Mouse (Mus musculus): ENCODE results near the gene Gas2l2.

Gas2l2 gene

GRCm38 (mm10) chr11:83429355-83429754 lies at the start of gene Gas2l2:
Gene Gas2l2 (minus strand): TSS chr11:83429455.
- no peak for DNase-seq

- peak; percentile 46 for DNase-seq
Measured at GRCm38 (mm10) chr11:83473235-83474016, 44.2 kb upstream of the Gas2l2 start.

GRCm38 (mm10) chr11:83472324-83473234 lies 43.3 kb upstream of the Gas2l2 start, which contains the start of gene Taf15:
Gene Taf15 (plus strand): TSS chr11:83473086.
- peak; percentile 99 for DNase-seq

DNA sequence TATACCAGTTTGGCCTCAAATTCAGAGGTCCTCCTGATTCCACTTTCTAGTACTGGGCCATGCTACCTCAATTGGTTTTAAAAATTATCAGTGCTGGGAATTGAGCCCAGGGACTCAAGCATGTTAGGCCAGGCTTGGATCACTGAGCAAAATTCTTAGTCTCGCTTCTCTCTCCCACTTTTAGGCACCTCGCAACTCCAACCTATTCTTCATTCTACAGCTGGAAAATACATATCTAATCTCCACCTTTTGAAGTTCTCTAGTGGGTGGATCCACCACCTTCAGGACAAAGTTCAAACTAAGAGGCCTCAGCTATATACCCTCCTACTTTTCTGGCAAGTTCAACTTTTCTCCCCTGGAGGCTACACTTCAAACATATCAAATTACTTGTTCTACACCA lies 42.5 kb upstream of the Gas2l2 start:
- DNase-seq, result no peak

DNA sequence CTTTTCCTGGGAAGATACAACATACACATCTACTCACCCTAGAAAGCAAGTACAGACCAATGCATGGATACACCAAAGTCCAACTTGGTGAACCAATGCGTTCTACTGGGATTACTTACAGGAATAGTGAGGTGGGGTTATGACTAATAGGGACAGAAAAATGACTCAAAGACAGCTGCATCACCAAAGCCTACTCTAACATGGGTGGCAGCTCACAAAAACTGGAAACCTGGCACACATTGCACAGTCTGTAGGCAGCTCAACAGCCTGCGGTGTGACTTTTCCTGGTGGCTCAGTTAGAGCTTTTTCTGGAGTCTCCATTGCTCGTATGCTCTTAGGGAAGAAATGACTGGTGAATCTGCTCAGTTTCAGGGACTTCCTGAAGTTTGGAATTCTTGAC lies 39.5 kb upstream of the Gas2l2 start:
- DNase-seq, result no peak

DNA sequence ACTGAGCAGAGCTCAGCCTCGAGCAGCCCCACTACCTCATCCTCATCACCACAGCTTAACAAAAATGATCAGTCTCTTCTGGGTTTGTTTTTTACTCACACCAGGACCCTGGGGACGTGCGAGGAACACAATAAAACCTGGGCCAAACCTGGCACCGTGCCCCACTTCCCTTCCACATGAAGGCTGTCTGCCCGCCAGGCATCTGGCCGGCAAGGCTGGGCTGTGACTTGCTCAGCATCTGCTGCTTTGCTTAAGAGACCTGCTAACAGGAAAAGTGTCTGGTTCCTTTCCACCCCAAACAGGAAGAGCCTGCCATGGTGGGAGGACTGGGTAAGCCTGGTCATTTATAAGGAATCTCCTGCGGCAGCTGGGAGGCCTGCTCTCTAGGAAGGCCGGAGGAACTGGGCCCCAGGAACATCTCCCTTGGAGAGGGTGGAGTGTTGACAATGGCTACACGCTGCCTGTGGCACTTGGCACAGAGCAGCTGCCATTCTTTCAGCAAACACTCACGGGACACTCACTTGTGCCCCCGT lies 37.9 kb upstream of the Gas2l2 start:
- peak; percentile 89 for DNase-seq

DNA sequence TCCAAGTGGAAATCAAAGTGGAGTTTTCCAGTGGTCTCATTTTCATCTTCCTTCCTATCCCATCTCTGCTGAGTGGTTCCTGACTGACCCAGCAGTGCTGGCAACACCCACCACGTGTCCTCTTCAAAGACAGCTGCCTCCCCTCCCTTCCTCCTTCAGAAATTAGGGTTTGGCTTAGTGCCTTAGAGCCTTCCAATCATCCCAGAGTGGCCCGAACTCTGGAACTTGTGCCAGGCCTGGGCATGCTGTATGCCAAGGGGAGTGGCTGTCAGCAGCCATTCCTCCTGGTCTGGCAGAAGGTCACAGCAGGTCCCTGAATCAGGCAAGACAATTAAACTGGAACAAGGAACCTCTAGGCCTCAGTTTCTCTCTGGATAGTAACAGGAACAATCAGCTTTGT lies 36.7 kb upstream of the Gas2l2 start:
- peak; percentile 64 for DNase-seq

DNA sequence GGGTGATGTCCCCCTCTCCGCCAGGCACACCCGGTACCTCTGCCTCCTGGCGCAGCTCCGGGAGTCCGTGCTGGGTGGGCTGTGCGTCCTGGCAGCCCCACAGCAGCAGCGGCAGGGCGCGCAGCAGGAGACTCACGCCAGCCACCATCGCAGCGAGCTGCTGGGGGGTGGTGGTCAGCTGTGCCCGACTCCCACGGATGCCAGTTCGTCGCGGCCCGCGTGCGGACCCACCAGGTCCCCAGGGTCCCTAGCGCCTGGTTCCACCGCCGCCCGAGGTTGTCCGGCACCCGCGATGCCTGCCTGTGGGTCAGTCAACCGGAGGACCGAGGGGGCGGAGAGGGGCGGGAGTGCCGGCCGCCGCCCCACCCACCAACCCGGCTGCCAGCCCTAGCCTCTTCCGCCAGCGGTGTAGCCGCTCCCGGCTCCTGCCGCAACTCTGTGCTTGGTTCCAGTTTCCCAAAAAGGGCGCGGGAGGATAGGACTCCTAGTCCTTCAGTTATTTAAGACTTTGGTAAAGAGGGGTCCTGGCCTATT lies 33.5 kb upstream of the Gas2l2 start, which contains the start of gene Mmp28:
Gene Mmp28 (minus strand): TSS at position 361 of the 534 bp plus-strand sequence.
- DNase-seq, result peak; percentile 84

- no peak for DNase-seq
Measured at GRCm38 (mm10) chr11:83461462-83462027, 32.3 kb upstream of the Gas2l2 start.

DNA sequence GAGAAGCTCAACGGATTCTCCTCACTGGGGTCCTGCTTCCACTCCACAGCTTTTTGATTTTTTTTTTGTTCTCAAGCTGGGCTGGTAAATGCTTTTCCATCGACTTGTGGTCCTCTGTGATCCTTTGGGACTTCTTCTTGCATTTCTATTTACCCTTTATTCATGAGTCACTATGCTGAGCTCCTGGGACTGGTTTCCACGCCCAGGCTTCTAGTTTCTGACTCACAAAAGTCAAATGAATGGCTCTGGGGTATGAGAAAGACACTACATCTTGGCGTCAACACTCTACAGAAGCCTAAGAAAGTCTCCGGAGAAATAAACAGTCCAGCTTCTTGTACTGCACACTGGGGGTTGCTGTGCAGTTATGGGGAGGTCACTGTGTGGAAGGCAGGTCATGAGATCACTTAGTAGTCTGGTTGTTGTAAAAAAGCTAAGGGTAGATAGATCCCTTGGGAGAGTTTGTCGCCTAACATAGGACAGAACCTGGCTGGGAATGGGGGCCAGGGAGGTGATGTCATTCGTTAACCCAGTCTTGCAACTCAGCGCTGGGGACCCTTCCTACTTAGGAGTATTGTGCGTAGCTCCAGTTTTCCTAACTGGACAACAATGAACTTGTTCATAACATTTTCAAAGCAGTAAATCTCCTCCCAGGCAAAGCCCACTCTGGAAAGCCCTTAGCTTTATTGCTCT lies 28.8 kb upstream of the Gas2l2 start:
- DNase-seq, result no peak

GRCm38 (mm10) chr11:83457257-83457656 lies 28.0 kb upstream of the Gas2l2 start:
- DNase-seq, result no peak

DNA sequence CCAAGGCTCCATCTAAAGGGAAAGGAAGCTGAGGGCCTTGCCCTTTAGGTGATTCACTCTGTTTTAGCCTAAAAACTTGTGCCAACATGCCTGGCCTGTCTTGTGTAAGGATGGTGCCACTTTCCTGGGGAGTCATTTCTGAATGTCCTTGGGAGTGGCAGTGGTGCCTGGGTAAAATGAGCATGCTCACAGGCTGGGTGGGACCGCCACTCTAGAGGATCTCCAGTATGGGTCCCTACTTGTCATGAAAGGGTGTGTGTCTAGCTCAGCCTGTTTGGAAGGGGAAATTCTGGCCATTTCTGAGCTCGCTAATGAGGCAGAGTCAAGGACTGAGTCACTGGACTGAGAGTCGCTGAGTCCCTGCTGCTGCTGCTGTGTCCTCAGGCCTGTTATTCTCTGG lies 26.4 kb upstream of the Gas2l2 start:
- no peak for DNase-seq

- DNase-seq, result peak; percentile 64
Measured at GRCm38 (mm10) chr11:83454548-83454947, 25.3 kb upstream of the Gas2l2 start.

- DNase-seq, result no peak
Measured at GRCm38 (mm10) chr11:83451281-83451680, 22.0 kb upstream of the Gas2l2 start.

DNA sequence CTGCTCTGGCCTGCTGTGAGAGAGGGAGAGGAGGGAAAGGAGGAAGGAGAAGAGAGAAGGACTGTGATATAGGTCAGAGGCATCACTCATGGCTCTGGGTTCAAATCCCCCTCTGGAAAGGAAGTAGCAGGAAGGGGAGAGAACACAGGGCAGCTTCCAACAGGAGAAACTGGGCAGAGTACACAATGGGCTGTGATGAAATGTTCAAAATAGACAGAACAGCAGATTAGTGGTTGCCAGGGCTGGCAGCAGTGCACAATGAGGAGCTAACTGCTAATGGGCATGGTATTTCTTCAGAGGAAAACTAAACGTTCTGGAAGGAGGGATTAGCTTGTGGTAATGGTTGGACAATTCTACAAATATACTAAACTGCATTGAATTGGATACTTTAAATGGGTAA lies 21.3 kb upstream of the Gas2l2 start:
- DNase-seq, result no peak

DNA sequence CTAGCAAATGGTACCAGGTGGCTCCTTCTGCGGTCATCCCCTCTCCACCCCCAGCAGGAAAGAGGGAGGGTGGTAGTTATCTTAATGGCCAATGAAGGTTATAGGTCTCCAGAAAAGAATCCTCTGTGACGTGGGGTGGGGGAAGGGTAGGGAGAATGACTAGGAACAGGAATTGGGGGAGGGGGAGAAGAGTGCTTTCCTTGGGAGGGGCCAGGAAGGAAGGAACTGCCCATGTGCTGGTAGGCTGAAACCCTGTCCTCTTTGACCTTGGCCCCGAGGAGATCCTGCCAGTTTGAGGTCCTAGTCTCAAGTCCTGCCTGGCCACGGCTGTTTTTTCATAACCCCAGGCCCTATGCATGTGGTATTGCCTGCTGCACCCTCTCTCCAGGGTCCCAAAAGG lies 20.0 kb upstream of the Gas2l2 start:
- peak; percentile 46 for DNase-seq

- peak; percentile 63 for DNase-seq
Measured at GRCm38 (mm10) chr11:83448927-83449236, 19.6 kb upstream of the Gas2l2 start.

GRCm38 (mm10) chr11:83448021-83448926 lies 19.0 kb upstream of the Gas2l2 start:
- DNase-seq, result peak; percentile 77

GRCm38 (mm10) chr11:83447612-83448011 lies 18.4 kb upstream of the Gas2l2 start:
- DNase-seq, result no peak

GRCm38 (mm10) chr11:83445001-83445400 lies 15.7 kb upstream of the Gas2l2 start:
- no peak for DNase-seq

DNA sequence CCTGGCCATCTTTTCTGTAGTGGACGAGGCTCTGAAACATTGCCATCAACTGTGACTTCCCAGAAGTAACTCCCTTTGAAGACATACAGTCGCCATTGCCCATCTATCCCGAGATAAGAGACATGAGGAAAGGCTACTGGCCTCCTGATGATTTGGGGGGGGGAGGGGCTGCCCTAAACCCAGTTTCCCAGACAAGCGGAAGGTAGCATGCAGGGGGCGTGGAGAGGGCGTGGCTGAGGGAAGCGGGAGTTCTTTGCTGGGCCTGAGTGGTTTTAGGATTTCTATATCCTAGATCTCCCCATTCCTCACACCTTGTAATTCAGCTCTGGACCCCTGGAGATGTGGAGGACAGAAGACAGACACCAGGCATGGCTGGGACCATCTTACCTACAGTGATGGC lies 14.6 kb upstream of the Gas2l2 start:
- no peak for DNase-seq

All from kidney, postnatal 14 days (tissue).